Mouse (Mus musculus): ENCODE measurements around the gene Tcp11. TPM values are rescaled to one million over a fixed set of nuclear protein-coding genes. Genes with fewer than 3 reads are reported as not detected.

Gene Tcp11
- 1 to 10 TPM; 1.0 to 1.6 TPM for polyA plus RNA-seq (2017; shearing (Covaris generic))

DNA sequence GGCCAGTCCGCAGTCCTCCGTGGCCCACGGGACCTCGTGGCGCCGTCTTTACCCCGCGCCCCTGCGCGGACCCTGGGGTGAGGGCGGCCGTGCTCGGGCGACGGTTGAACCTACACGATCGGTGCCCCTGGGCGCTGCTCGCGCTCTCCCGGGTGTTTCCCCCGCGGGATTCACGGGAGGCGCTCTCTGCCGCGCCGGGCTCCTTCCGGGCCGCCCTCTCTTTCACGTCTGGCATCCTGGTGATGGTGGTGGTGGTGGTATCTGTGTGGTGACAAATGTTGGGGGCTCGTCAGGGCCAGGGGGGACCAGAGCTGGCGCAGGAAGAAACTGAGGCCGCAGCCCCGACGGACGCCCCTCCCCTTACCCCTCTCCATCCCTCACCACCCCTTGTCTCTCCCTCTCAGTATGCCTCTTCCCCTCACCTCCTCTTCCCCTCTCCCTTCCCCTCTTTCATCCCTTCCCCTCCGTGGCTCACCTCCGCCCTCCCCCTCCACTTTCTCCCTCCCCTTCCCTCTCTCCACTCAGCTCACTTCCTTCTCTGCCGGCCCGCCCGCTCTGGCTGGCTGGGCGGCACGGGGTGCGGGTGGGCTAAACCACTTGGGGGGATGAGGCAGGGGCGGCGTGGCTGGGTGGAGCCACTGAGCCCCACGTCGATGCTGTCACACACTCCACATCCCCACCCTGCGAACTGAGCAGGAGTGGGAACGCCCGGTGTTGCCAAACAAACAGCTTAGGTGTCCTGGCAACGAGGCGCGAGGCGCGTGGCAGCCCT lies at the start of gene Tcp11:
Gene Tcp11, minus strand, starts transcription at position 595 of the 772 bp plus-strand sequence.
- ATAC-seq = peak; percentile 60

GRCm38 (mm10) chr17:28129796-28130195 lies 49.4 kb upstream of the Tcp11 start:
- no peak for ATAC-seq

DNA sequence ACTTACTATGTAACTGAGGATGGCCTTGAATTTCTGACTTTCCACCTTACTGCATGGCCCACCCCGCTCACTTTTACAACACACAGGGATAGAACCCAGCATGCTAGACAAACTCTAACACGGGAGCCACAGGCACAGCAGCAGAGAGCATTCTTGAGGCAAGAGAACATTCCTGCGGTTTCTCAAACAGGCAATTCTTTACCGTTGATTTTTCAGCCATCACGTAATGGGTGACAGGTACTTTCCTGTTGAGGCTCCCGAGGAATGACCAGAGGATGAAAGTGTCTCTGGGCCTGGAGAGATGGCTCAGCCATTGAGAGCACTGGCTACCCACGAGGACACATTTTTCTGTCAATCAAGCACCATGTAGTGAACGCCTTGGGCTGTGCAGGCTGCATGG lies 43.9 kb upstream of the Tcp11 start:
- no peak for ATAC-seq

DNA sequence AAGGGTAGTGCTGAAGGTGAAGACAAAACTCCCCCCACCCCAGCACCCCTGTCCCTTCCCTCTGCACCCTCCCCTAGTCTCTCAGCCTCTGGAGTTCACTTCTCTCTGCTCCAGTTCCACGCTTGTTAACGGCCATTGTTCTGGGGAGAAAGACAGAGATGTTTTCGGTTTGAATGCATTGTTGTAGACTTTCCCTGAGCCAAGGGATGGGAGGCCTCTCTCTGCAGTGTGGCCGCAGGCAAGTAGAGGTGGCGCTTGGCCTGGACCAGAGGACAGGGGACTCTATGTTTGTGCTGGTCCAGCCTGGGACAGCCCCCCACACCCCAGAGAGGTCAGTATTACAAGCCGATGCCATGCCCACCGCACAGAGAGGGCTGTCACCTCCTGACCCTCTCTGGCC lies 43.2 kb upstream of the Tcp11 start:
- no peak for ATAC-seq

GRCm38 (mm10) chr17:28122949-28123348 lies 42.5 kb upstream of the Tcp11 start:
- no peak for ATAC-seq

GRCm38 (mm10) chr17:28120460-28120859 lies 40.0 kb upstream of the Tcp11 start:
- ATAC-seq = no peak

- no peak for ATAC-seq
Measured at GRCm38 (mm10) chr17:28117451-28118209, 37.2 kb upstream of the Tcp11 start.

DNA sequence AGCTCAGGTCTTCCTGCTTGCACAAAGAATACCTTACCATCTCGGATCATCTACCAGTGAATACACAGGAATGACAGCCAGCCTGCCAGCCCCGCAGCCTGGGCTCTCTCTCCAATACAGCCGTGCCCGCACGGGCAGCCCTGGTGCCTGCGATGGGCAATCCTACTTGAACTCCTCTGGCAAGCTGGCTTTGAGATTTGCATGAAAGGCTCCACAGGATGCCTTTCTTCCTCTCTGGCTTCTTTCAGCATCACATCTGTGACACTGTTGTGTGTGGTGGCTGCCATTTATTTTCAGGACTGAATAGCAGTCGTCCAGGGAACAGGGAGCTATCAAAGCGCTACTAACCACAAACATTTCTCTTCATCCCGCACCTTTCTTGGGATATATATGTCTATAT lies 35.9 kb upstream of the Tcp11 start:
- ATAC-seq = no peak

DNA sequence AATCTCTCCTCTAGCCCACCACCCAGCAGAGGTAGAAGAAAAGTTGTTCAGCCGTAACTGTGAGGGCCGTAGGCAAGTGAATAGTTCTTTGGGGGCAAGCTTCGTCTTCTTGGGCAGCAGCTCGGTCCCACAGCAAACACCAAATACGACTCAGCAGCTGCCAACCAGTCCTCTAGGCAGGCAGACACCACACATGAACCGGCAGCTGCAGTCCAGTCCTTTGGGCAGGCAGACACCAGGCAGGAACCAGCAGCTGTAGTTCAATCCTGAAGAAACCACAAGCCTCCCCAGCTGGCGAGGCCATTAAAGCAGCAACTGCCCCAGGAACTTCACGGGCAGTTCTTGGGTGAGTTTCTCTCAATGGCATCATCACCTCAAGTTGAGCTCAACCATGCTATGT lies 31.8 kb upstream of the Tcp11 start:
- ATAC-seq = no peak

DNA sequence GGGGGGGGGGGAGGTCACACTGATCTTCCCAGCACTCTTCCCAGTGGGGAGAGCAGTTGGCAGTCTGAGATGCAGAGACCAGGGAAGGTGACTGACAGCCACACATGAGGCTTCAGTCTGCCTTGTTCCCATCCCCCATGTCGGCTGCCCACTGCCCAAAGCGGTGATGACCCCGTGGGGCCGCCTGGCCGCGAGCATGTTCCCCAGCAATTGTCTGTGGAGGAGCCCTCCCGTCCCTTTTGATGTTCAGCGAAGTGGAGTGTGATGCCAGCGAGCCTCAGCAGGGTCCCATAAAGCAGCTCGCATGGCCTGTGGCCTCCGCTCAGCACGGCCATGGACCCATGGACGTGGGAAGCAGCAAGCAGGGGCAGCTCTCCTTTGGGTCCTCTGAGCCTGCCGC lies 26.8 kb upstream of the Tcp11 start:
- ATAC-seq = no peak

DNA sequence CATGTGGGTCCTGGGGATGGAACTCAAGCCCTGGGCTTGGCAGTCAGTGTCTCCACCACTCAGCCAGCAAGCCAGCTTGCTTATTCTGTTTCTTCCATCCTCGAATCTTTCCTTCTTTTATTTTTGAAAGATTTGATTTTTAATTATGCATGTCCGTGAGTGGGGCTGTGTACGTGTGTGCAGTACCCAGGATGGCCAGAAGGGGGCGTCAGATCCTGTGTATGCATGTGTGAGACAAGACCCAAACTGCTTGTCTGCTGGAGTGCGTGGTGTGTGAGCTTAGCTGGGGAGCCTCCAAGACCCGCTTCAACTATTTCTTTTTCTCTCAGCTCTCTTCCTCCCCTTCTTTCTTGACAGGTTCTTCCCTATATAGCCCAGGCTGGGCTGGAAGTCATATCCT lies 25.9 kb upstream of the Tcp11 start:
- ATAC-seq = no peak

GRCm38 (mm10) chr17:28104416-28104815 lies 24.0 kb upstream of the Tcp11 start:
- ATAC-seq = no peak

DNA sequence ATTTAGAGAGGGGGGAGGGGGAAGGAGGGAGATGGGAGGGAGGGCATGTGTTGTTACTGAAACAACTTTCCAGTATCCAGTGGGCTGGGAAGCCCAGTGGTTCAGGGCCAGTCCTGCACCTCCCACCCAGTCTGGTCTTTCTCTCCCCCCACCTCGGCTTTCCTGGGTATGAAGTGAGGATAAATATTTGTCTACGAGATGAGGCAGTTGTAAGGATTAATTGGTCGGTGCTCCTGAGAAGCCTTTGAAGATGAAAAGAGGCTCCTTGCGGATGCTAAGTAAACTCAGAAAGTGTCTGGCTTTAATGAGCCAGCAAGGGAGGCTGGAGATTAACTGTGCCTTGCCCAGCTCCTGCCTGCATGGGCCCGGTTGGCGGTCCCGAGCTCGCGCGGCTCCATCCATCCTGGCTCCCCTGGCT lies 21.5 kb upstream of the Tcp11 start:
- no peak for ATAC-seq

GRCm38 (mm10) chr17:28101284-28101887 lies 20.9 kb upstream of the Tcp11 start:
- no peak for ATAC-seq

GRCm38 (mm10) chr17:28100669-28101068 lies 20.2 kb upstream of the Tcp11 start:
- ATAC-seq = no peak

- ATAC-seq = no peak
Measured at GRCm38 (mm10) chr17:28099086-28099485, 18.6 kb upstream of the Tcp11 start.

GRCm38 (mm10) chr17:28097308-28097707 lies 16.9 kb upstream of the Tcp11 start:
- ATAC-seq = no peak

- no peak for ATAC-seq
Measured at GRCm38 (mm10) chr17:28096418-28096817, 16.0 kb upstream of the Tcp11 start.

DNA sequence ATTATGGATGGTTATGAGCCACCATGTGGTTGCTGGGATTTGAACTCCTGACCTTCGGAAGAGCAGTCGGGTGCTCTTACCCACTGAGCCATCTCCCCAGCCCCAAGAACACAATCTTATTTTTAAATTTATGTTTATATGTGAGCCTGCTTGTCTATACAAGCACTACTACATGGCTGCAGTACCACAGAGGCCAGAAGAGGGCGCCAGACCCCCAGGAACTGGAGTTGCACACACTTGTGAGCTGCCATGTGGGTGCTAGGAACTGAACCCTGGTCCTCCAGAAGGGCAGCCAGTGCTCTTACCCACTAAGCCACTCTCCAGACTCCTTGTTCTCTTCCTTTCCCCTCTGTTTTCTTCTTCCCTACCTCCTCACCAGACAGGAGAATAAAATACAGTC lies 13.4 kb upstream of the Tcp11 start:
- no peak for ATAC-seq

GRCm38 (mm10) chr17:28092297-28092696 lies 11.9 kb upstream of the Tcp11 start:
- no peak for ATAC-seq

GRCm38 (mm10) chr17:28088718-28089117 lies 8.3 kb upstream of the Tcp11 start:
- no peak for ATAC-seq

GRCm38 (mm10) chr17:28087430-28087829 lies 7.0 kb upstream of the Tcp11 start:
- ATAC-seq = no peak

- ATAC-seq = peak; percentile 78
Measured at GRCm38 (mm10) chr17:28084964-28085363, 4.5 kb upstream of the Tcp11 start.

All from activated CD4-positive, CD25-positive, alpha-beta regulatory T cell, adult 4 months (primary cell).